Mouse (Mus musculus): ENCODE measurements around the gene Tmc3. TPM values are rescaled to one million over a fixed set of nuclear protein-coding genes. Genes with fewer than 3 reads are reported as not detected.

The Tmc3 gene
- polyA plus RNA-seq, 1 experiment from 2014 or later = 0.46 TPM

- Histone ChIP-seq H3K36me3 (no peaks in the 10 kb centered on the region), H3K27me3 (replicated peaks) (no peaks in the 10 kb centered on the region), H3K4me1 (peaks cover 6% of the 10 kb centered on the region), H3K4me3 (no peak overlapping the region), H3K9me3 (replicated peaks) (no peaks in the 10 kb centered on the region), H3K4me2 (no peak overlapping the region), H3K27ac (no peak overlapping the region), H3K9ac (no peak overlapping the region)
- no peak for ATAC-seq
- WGBS (ENCODE audit: insufficient replicate concordance) = 84% methylated on average over 7 of the region's 7 CpGs
These were observed 19.6 kb downstream of the Tmc3 start for GRCm38 (mm10) chr7:83604180-83604944.

- Histone ChIP-seq H3K4me2 (no peak overlapping the region), H3K4me3 (no peak overlapping the region), H3K36me3 (no peaks in the 10 kb centered on the region), H3K27me3 (replicated peaks) (no peaks in the 10 kb centered on the region), H3K4me1 (no peaks in the 10 kb centered on the region), H3K9me3 (replicated peaks) (no peaks in the 10 kb centered on the region), H3K9ac (no peak overlapping the region), H3K27ac (no peak overlapping the region)
- WGBS (ENCODE audit: insufficient replicate concordance) = 87% methylated on average over 2 of the region's 2 CpGs
- no peak for ATAC-seq
These were observed 22.1 kb downstream of the Tmc3 start for GRCm38 (mm10) chr7:83606796-83607195.

GRCm38 (mm10) chr7:83609891-83610290, 25.2 kb downstream of the Tmc3 start:
- Histone ChIP-seq H3K27me3 (replicated peaks) (no peaks in the 10 kb centered on the region), H3K9ac (no peak overlapping the region), H3K4me3 (no peak overlapping the region), H3K4me1 (no peaks in the 10 kb centered on the region), H3K4me2 (no peak overlapping the region), H3K36me3 (no peaks in the 10 kb centered on the region), H3K9me3 (replicated peaks) (no peaks in the 10 kb centered on the region), H3K27ac (no peak overlapping the region)
- WGBS (ENCODE audit: insufficient replicate concordance) = 84% methylated on average over 4 of the region's 4 CpGs
- ATAC-seq = no peak

GRCm38 (mm10) chr7:83611886-83612285, 27.2 kb downstream of the Tmc3 start:
- no peak for ATAC-seq
- WGBS (ENCODE audit: insufficient replicate concordance) = 73% methylated on average over 1 of the region's 1 CpGs

GRCm38 (mm10) chr7:83615272-83615671, 30.5 kb downstream of the Tmc3 start:
- 64% methylated on average over 3 of the region's 3 CpGs for WGBS (ENCODE audit: insufficient replicate concordance)
- no peaks in the 10 kb centered on the region for H3K27me3 ChIP-seq (replicated peaks)
- no peak overlapping the region for H3K27ac ChIP-seq
- no peak overlapping the region for H3K4me2 ChIP-seq
- no peaks in the 10 kb centered on the region for H3K36me3 ChIP-seq
- no peaks in the 10 kb centered on the region for H3K9me3 ChIP-seq (replicated peaks)
- H3K4me3 ChIP-seq = no peak overlapping the region
- no peaks in the 10 kb centered on the region for H3K4me1 ChIP-seq
- no peak for ATAC-seq
- no peak overlapping the region for H3K9ac ChIP-seq

More at GRCm38 (mm10) chr7:83611886-83612285, 27.2 kb downstream of the Tmc3 start:
- Histone ChIP-seq H3K4me2 (no peak overlapping the region), H3K27ac (no peak overlapping the region), H3K9me3 (replicated peaks) (no peaks in the 10 kb centered on the region), H3K9ac (no peak overlapping the region), H3K36me3 (no peaks in the 10 kb centered on the region), H3K4me3 (no peak overlapping the region), H3K4me1 (no peaks in the 10 kb centered on the region), H3K27me3 (replicated peaks) (no peaks in the 10 kb centered on the region)

GRCm38 (mm10) chr7:83615815-83616214, 31.1 kb downstream of the Tmc3 start:
- H3K9ac ChIP-seq = no peak overlapping the region
- no peaks in the 10 kb centered on the region for H3K4me1 ChIP-seq
- no peaks in the 10 kb centered on the region for H3K27me3 ChIP-seq (replicated peaks)
- H3K27ac ChIP-seq = no peak overlapping the region
- 85% methylated on average over 8 of the region's 8 CpGs for WGBS (ENCODE audit: insufficient replicate concordance)
- no peaks in the 10 kb centered on the region for H3K36me3 ChIP-seq
- ATAC-seq = no peak
- no peak overlapping the region for H3K4me3 ChIP-seq
- no peak overlapping the region for H3K4me2 ChIP-seq
- H3K9me3 ChIP-seq (replicated peaks) = no peaks in the 10 kb centered on the region

- Histone ChIP-seq H3K9ac (no peak overlapping the region), H3K27ac (no peak overlapping the region), H3K4me1 (no peaks in the 10 kb centered on the region), H3K9me3 (replicated peaks) (no peaks in the 10 kb centered on the region), H3K27me3 (replicated peaks) (no peaks in the 10 kb centered on the region), H3K4me3 (no peak overlapping the region), H3K36me3 (no peaks in the 10 kb centered on the region), H3K4me2 (no peak overlapping the region)
- WGBS (ENCODE audit: insufficient replicate concordance) = 69% methylated on average over 3 of the region's 3 CpGs
- no peak for ATAC-seq
These were observed 31.5 kb downstream of the Tmc3 start for GRCm38 (mm10) chr7:83616268-83616667.

- Histone ChIP-seq H3K4me3 (no peak overlapping the region), H3K4me2 (no peak overlapping the region), H3K36me3 (no peaks in the 10 kb centered on the region), H3K27ac (no peak overlapping the region), H3K9me3 (replicated peaks) (no peaks in the 10 kb centered on the region), H3K27me3 (replicated peaks) (no peaks in the 10 kb centered on the region), H3K4me1 (no peaks in the 10 kb centered on the region), H3K9ac (no peak overlapping the region)
- WGBS (ENCODE audit: insufficient replicate concordance) = 79% methylated on average over 1 of the region's 1 CpGs
- ATAC-seq = no peak
These were observed 34.0 kb downstream of the Tmc3 start for GRCm38 (mm10) chr7:83618709-83619108.

GRCm38 (mm10) chr7:83622582-83622981, 37.9 kb downstream of the Tmc3 start:
- 77% methylated on average over 6 of the region's 6 CpGs for WGBS (ENCODE audit: insufficient replicate concordance)
- Histone ChIP-seq H3K27me3 (replicated peaks) (no peaks in the 10 kb centered on the region), H3K9ac (no peak overlapping the region), H3K27ac (no peak overlapping the region), H3K9me3 (replicated peaks) (no peaks in the 10 kb centered on the region), H3K4me2 (no peak overlapping the region), H3K4me3 (no peak overlapping the region), H3K4me1 (no peaks in the 10 kb centered on the region), H3K36me3 (no peaks in the 10 kb centered on the region)
- no peak for ATAC-seq

GRCm38 (mm10) chr7:83624065-83624464, 39.3 kb downstream of the Tmc3 start:
- H3K27me3 ChIP-seq (replicated peaks) = no peaks in the 10 kb centered on the region
- 56% methylated on average over 1 of the region's 1 CpGs for WGBS (ENCODE audit: insufficient replicate concordance)
- H3K4me2 ChIP-seq = no peak overlapping the region
- H3K27ac ChIP-seq = no peak overlapping the region
- no peaks in the 10 kb centered on the region for H3K4me1 ChIP-seq
- no peak overlapping the region for H3K4me3 ChIP-seq
- no peaks in the 10 kb centered on the region for H3K36me3 ChIP-seq
- ATAC-seq = no peak
- no peak overlapping the region for H3K9ac ChIP-seq
- H3K9me3 ChIP-seq (replicated peaks) = no peaks in the 10 kb centered on the region

- ATAC-seq = no peak
- H3K27ac ChIP-seq = no peak overlapping the region
- peaks cover 10% of the 10 kb centered on the region for H3K4me1 ChIP-seq
- WGBS (ENCODE audit: insufficient replicate concordance) = 65% methylated on average over 8 of the region's 8 CpGs
- H3K9ac ChIP-seq = no peak overlapping the region
- no peaks in the 10 kb centered on the region for H3K36me3 ChIP-seq
- H3K4me2 ChIP-seq = no peak overlapping the region
- no peak overlapping the region for H3K4me3 ChIP-seq
- no peaks in the 10 kb centered on the region for H3K9me3 ChIP-seq (replicated peaks)
- no peaks in the 10 kb centered on the region for H3K27me3 ChIP-seq (replicated peaks)
These were observed 42.0 kb downstream of the Tmc3 start for GRCm38 (mm10) chr7:83626557-83627257.

GRCm38 (mm10) chr7:83627369-83627768, 42.6 kb downstream of the Tmc3 start:
- Histone ChIP-seq H3K9ac (no peak overlapping the region), H3K9me3 (replicated peaks) (no peaks in the 10 kb centered on the region), H3K4me2 (no peak overlapping the region), H3K27ac (no peak overlapping the region), H3K4me1 (peaks cover 14% of the 10 kb centered on the region), H3K27me3 (replicated peaks) (no peaks in the 10 kb centered on the region), H3K4me3 (no peak overlapping the region), H3K36me3 (no peaks in the 10 kb centered on the region)
- 73% methylated on average over 4 of the region's 4 CpGs for WGBS (ENCODE audit: insufficient replicate concordance)
- ATAC-seq = no peak

Data from liver, embryonic 12.5 days (tissue).